Mouse (Mus musculus) midbrain, embryonic 13.5 days (tissue): ENCODE data around the gene Pigl. TPM values are rescaled to one million over a fixed set of nuclear protein-coding genes. Genes with fewer than 3 reads are reported as not detected.

Experiments
- polyA plus RNA-seq: library from polyadenylated mRNA; unstranded; fragments of >200 nt; fragmentation: Nextera tagmentation; extraction: Ambion mirVana; gene quantifications from 2 replicates; pipeline ENCODE4 v1.2.1, GENCODE M21; 2015

The Pigl gene
- polyA plus RNA-seq, 1 experiment from 2014 or later = 9.1 TPM

Other genes with a start within 250 kb of the Pigl start
- gene Adora2b, start 209.5 kb upstream of the Pigl start, polyA plus RNA-seq = 2.9 and 3.1 TPM in 2 replicates
- 9.4 and 12.0 TPM in 2 replicates for gene Zswim7, start 177.1 kb upstream of the Pigl start, polyA plus RNA-seq
- 31.7 and 38.2 TPM in 2 replicates for gene Ttc19, start 177.0 kb upstream of the Pigl start, polyA plus RNA-seq
- 150 and 174 TPM in 2 replicates for gene Ncor1, start 81 bp downstream of the Pigl start, polyA plus RNA-seq
- gene Cenpv, start 80.8 kb downstream of the Pigl start, polyA plus RNA-seq = 52.8 and 65.6 TPM in 2 replicates
- 4,691 and 4,901 TPM in 2 replicates for gene Ubb, start 92.7 kb downstream of the Pigl start, polyA plus RNA-seq
- gene Trpv2, start 116.0 kb downstream of the Pigl start, polyA plus RNA-seq = 20.7 TPM in 2 replicates
- 8.2 and 11.4 TPM in 2 replicates for gene Lrrc75a, start 190.1 kb downstream of the Pigl start, polyA plus RNA-seq
- gene Mmgt2, start 190.2 kb downstream of the Pigl start, polyA plus RNA-seq = 23.0 and 25.2 TPM in 2 replicates